Mouse (Mus musculus) liver, embryonic 14.5 days (tissue): ENCODE data around the gene Sh3rf1.

Source experiments
- CTCF ChIP-seq: IDR thresholded peaks from 2 replicates; pipeline ENCODE4 v1.5.1; 2016; ENCODE audit warnings: antibody characterized with exemption, low read depth, control low read depth
- EP300 ChIP-seq: IDR thresholded peaks from 2 replicates; pipeline ENCODE4 v1.6.1; 2016; ENCODE audit warnings: antibody characterized with exemption, low read depth

DNA sequence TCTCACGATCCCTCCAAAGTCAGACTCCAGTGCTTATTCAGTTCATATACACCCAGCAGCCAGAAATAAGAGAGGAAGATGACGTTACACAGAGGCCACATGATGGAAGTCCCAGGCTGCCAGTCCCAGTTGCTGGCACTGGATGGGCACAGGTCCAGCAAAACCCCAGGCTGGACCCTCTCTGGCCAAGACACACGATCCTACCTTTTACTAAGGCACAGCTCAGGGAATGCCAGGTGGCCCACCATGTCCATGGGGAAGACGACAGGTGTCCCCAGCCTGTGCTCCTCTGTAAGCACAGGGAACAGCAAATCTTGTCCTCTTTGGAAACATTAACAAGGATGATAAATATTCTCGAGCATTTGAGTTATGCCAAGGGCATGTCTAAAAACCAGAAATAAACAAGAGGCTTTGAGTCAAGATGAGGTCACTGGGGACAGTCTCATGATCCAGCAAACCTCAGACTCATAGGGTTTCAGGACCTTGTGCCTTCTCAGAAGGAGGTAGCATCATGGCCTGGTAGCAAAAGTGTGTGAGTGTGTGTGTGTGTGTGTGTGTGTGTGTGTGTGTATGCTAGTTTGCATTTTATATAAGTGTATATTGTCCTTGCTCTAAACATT lies 29.3 kb upstream of the Sh3rf1 start:
- TF ChIP-seq CTCF = no peak
- TF ChIP-seq EP300 = no peak
